Mouse (Mus musculus) MEL (cell line): Measurements from ENCODE around the gene Syt1. TPM values are rescaled to one million over a fixed set of nuclear protein-coding genes. Genes with fewer than 3 reads are reported as not detected.

Experiments
- DNase-seq: peaks from one replicate; pipeline ENCODE4 v3.0.0; 2011; ENCODE audit warnings: low read depth, low spot score
- H3K27ac ChIP-seq: 2 replicates; pipeline ENCODE4 v1.5.1; 2012; ENCODE audit warnings: low read depth, mild to moderate bottlenecking, control low read depth, low read length, moderate library complexity; ENCODE audit not compliant: control insufficient read depth
- H3K27me3 ChIP-seq, 2 experiments: fragments of 150-350 bp in 1 of 2; sonication (generic) in 1 of 2; 2 replicates each; pipeline ENCODE4 v1.6.1; 2012; ENCODE audit warnings: low read length in 2 of 2, mild to moderate bottlenecking in 2 of 2, improper control_type of control experiment in 1 of 2, moderate library complexity in 1 of 2; ENCODE audit not compliant: insufficient read depth in 2 of 2, control insufficient read depth in 1 of 2
- H3K36me3 ChIP-seq, 2 experiments: 2 replicates each; pipeline ENCODE4 v1.6.1; 2012 to 2014; ENCODE audit warnings: low read length in 2 of 2, improper control_type of control experiment in 1 of 2, inconsistent platforms in 1 of 2, mild to moderate bottlenecking in 1 of 2; ENCODE audit not compliant: insufficient read depth in 2 of 2, control insufficient read depth in 1 of 2
- H3K4me1 ChIP-seq, 2 experiments: fragments of 150-350 bp in 1 of 2; sonication (generic) in 1 of 2; 2 replicates each; pipeline ENCODE4 v1.6.1; 2012; ENCODE audit warnings: low read length in 2 of 2, improper control_type of control experiment in 1 of 2, mild to moderate bottlenecking in 1 of 2; ENCODE audit not compliant: insufficient read depth in 2 of 2, control insufficient read depth in 1 of 2
- H3K4me3 ChIP-seq, 2 experiments: fragments of 150-350 bp in 1 of 2; sonication (generic) in 1 of 2; 2 replicates each; pipeline ENCODE4 v1.5.1; 2012; ENCODE audit warnings: low read depth in 2 of 2, low read length in 2 of 2, mild to moderate bottlenecking in 2 of 2, moderate library complexity in 2 of 2, control low read depth in 1 of 2, improper control_type of control experiment in 1 of 2; ENCODE audit not compliant: control insufficient read depth in 1 of 2, insufficient read depth in 1 of 2
- H3K79me2 ChIP-seq: 2 replicates; pipeline ENCODE4 v1.6.1; 2012; ENCODE audit warnings: mild to moderate bottlenecking, low read length, moderate library complexity; ENCODE audit not compliant: control insufficient read depth, poor library complexity, insufficient read depth
- H3K9ac ChIP-seq: 2 replicates; pipeline ENCODE4 v1.6.1; 2012; ENCODE audit warnings: low read depth, mild to moderate bottlenecking, control low read depth, low read length, moderate library complexity; ENCODE audit not compliant: control insufficient read depth, poor library complexity, severe bottlenecking
- H3K9me3 ChIP-seq: fragments of 150-350 bp; sonication (generic); replicated peaks from 2 replicates; pipeline ENCODE4 v1.6.1; 2012; ENCODE audit warnings: mild to moderate bottlenecking, low read length, improper control_type of control experiment, moderate library complexity; ENCODE audit not compliant: insufficient read depth
- CTCF ChIP-seq, 3 experiments: IDR thresholded peaks in 2 of 3; conservative IDR thresholded peaks in 1 of 3; 2 replicates each; pipeline ENCODE4 v1.5.1; 2011 to 2012; ENCODE audit warnings: low read length in 3 of 3, low read depth in 2 of 3, mild to moderate bottlenecking in 2 of 3, improper control_type of control experiment in 1 of 3, inconsistent platforms in 1 of 3, mixed read lengths in 1 of 3, moderate library complexity in 1 of 3; ENCODE audit not compliant: control insufficient read depth in 1 of 3, insufficient read depth in 1 of 3, poor library complexity in 1 of 3, severe bottlenecking in 1 of 3
- E2F4 ChIP-seq: IDR thresholded peaks from 2 replicates; pipeline ENCODE4 v1.6.1; 2011; ENCODE audit warnings: low read depth, low read length, improper control_type of control experiment, borderline replicate concordance
- ELF1 ChIP-seq: IDR thresholded peaks from 2 replicates; pipeline ENCODE4 v1.6.1; 2014; ENCODE audit warnings: low read depth, mild to moderate bottlenecking, inconsistent platforms, low read length, improper control_type of control experiment, moderate library complexity
- EP300 ChIP-seq, 2 experiments: IDR thresholded peaks; 2 replicates each; pipeline ENCODE4 v1.6.1; 2011; ENCODE audit warnings: improper control_type of control experiment in 2 of 2, low read length in 2 of 2, low read depth in 1 of 2, mild to moderate bottlenecking in 1 of 2
- GABPA ChIP-seq: IDR thresholded peaks from 2 replicates; pipeline ENCODE4 v1.6.1; 2012; ENCODE audit warnings: low read depth, mild to moderate bottlenecking, inconsistent platforms, low read length, improper control_type of control experiment, moderate library complexity
- JUND ChIP-seq: IDR thresholded peaks from 2 replicates; pipeline ENCODE4 v1.6.1; 2011; ENCODE audit warnings: low read depth, mild to moderate bottlenecking, improper control_type of control experiment, low read length
- MAX ChIP-seq: IDR thresholded peaks from 2 replicates; pipeline ENCODE4 v1.6.1; 2011; ENCODE audit warnings: low read length, improper control_type of control experiment
- MEF2A ChIP-seq: IDR thresholded peaks from 2 replicates; pipeline ENCODE4 v1.6.1; 2014; ENCODE audit warnings: low read depth, mild to moderate bottlenecking, inconsistent platforms, low read length, improper control_type of control experiment; ENCODE audit not compliant: poor library complexity, insufficient replicate concordance, severe bottlenecking; ENCODE audit errors: extremely low read depth
- MXI1 ChIP-seq: IDR thresholded peaks from 2 replicates; pipeline ENCODE4 v1.6.1; 2011; ENCODE audit warnings: mild to moderate bottlenecking, low read depth, low read length, improper control_type of control experiment
- MYC ChIP-seq: IDR thresholded peaks from 2 replicates; pipeline ENCODE4 v1.6.1; 2011; ENCODE audit warnings: low read depth, mild to moderate bottlenecking, low read length, improper control_type of control experiment, moderate library complexity
- POLR2AphosphoS5 ChIP-seq: IDR thresholded peaks from 2 replicates; pipeline ENCODE4 v1.6.1; 2012; ENCODE audit warnings: low read depth, borderline replicate concordance, mild to moderate bottlenecking, inconsistent platforms, low read length, moderate library complexity, mixed read lengths
- RAD21 ChIP-seq: IDR thresholded peaks from 2 replicates; pipeline ENCODE4 v1.6.1; 2011; ENCODE audit warnings: mild to moderate bottlenecking, low read depth, low read length, improper control_type of control experiment
- RCOR1 ChIP-seq: IDR thresholded peaks from 2 replicates; pipeline ENCODE4 v1.6.1; 2012; ENCODE audit warnings: low read depth, mild to moderate bottlenecking, inconsistent platforms, low read length, improper control_type of control experiment
- SIN3A ChIP-seq: IDR thresholded peaks from 2 replicates; pipeline ENCODE4 v1.6.1; 2012; ENCODE audit warnings: low read length, improper control_type of control experiment, inconsistent platforms
- SMC3 ChIP-seq: IDR thresholded peaks from 2 replicates; pipeline ENCODE4 v1.6.1; 2011; ENCODE audit warnings: low read depth, low read length, improper control_type of control experiment
- TAL1 ChIP-seq: IDR thresholded peaks from 2 replicates; pipeline ENCODE4 v1.6.1; 2012; ENCODE audit warnings: mild to moderate bottlenecking, inconsistent platforms, low read length, moderate library complexity, mixed read lengths
- TBP ChIP-seq: IDR thresholded peaks from 2 replicates; pipeline ENCODE4 v1.8.0; 2011; ENCODE audit warnings: low read depth, low read length, improper control_type of control experiment
- TCF12 ChIP-seq: IDR thresholded peaks from 2 replicates; pipeline ENCODE4 v1.6.1; 2014; ENCODE audit warnings: low read depth, mild to moderate bottlenecking, inconsistent platforms, low read length, improper control_type of control experiment, moderate library complexity
- USF2 ChIP-seq, 2 experiments: IDR thresholded peaks; 2 replicates each; pipeline ENCODE4 v1.6.1; 2011 to 2012; ENCODE audit warnings: improper control_type of control experiment in 2 of 2, low read length in 2 of 2, borderline replicate concordance in 1 of 2, inconsistent platforms in 1 of 2, low read depth in 1 of 2, mild to moderate bottlenecking in 1 of 2; ENCODE audit not compliant: insufficient read depth in 1 of 2
- ZMIZ1 ChIP-seq: IDR thresholded peaks from 2 replicates; pipeline ENCODE4 v1.6.1; 2012; ENCODE audit warnings: low read depth, mild to moderate bottlenecking, inconsistent platforms, low read length, improper control_type of control experiment, moderate library complexity
- ZNF384 ChIP-seq: IDR thresholded peaks from 2 replicates; pipeline ENCODE4 v1.6.1; 2012; ENCODE audit warnings: low read depth, mild to moderate bottlenecking, inconsistent platforms, low read length, improper control_type of control experiment
- polyA plus RNA-seq, 2 experiments: library from polyadenylated mRNA; stranded (reverse) in 1 of 2; unstranded in 1 of 2; fragments of >175 nt in 1 of 2; fragments of >200 nt in 1 of 2; gene quantifications; 2 replicates each; pipeline versions ENCODE4 v1.2.1 to v1.2.4; 2012; ENCODE audit warnings: low replicate concordance in 2 of 2, low read depth in 1 of 2; ENCODE audit not compliant: insufficient read length in 2 of 2, insufficient read depth in 1 of 2, missing spikeins in 1 of 2
- total RNA-seq: library from RNA; depleted of rRNA; stranded (reverse); fragments of 300-350 nt; gene quantifications from 2 replicates; pipeline ENCODE4 v1.2.3, GENCODE M21; 2012

The Syt1 gene
- total and polyA plus RNA-seq, 3 experiments: not detected

DNA sequence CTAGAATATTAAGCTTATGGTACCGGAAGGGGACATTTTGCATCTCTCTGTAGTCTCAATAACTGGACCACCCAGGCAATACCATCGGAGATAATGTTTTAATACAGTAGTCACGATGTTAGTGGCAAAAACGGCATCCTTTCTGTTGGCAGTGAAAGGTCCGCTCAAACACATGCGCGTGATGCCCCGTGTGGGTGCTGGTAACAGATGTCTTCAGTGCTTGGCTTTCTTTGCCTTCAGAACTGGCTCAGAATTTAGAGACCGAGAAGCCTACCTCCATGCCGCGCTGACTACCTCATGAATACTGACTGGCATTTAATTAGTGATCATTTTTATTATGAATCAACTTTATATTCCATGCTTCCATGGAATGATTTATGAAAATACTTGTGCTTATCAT is 355.7 kb downstream of the Syt1 start:
- H3K27me3 ChIP-seq: no peaks in the 10 kb centered on the region
- no peak for DNase-seq
- TF ChIP-seq MAX: no peak
- no peak for TF ChIP-seq MEF2A
- TF ChIP-seq TCF12: no peak
- TF ChIP-seq USF2 (IDR thresholded peaks at IDR 0.05; ENCODE audit: borderline replicate concordance in 1 of 2, insufficient read depth in 1 of 2, low read depth in 1 of 2, low read length in 2 of 2): no peak
- no peak for TF ChIP-seq SIN3A
- TF ChIP-seq MXI1: no peak
- no peak for TF ChIP-seq TAL1
- no peak for TF ChIP-seq RCOR1
- no peak for TF ChIP-seq CTCF (IDR thresholded peaks at IDR 0.05 in 2 of 3, conservative IDR thresholded peaks at IDR 0.05 in 1 of 3; ENCODE audit: control insufficient read depth in 1 of 3, insufficient read depth in 1 of 3, low read depth in 2 of 3, low read length in 3 of 3, poor library complexity in 1 of 3, severe bottlenecking in 1 of 3)
- TF ChIP-seq ZNF384: no peak
- no peak for TF ChIP-seq MYC
- TF ChIP-seq RAD21: no peak
- no peak for TF ChIP-seq TBP
- TF ChIP-seq POLR2AphosphoS5: no peak
- no peaks in the 10 kb centered on the region for H3K4me1 ChIP-seq
- no peaks in the 10 kb centered on the region for H3K36me3 ChIP-seq
- no peak overlapping the region for H3K27ac ChIP-seq
- no peak overlapping the region for H3K9ac ChIP-seq
- H3K9me3 ChIP-seq: no peaks in the 10 kb centered on the region
- no peaks in the 10 kb centered on the region for H3K79me2 ChIP-seq
- no peak overlapping the region for H3K4me3 ChIP-seq

- Histone ChIP-seq H3K4me1 (no peaks in the 10 kb centered on the region), H3K27ac (no peak overlapping the region), H3K4me3 (no peak overlapping the region), H3K27me3 (no peaks in the 10 kb centered on the region), H3K36me3 (no peaks in the 10 kb centered on the region), H3K9ac (no peak overlapping the region), H3K9me3 (no peaks in the 10 kb centered on the region), H3K79me2 (no peaks in the 10 kb centered on the region)
- no peak for DNase-seq
- TF ChIP-seq EP300 (IDR thresholded peaks at IDR 0.05; ENCODE audit: low read depth in 1 of 2, low read length in 2 of 2): no peak
- no peak for TF ChIP-seq GABPA
- no peak for TF ChIP-seq ZMIZ1
- TF ChIP-seq E2F4: no peak
- TF ChIP-seq TCF12: no peak
- TF ChIP-seq RAD21: no peak
- TF ChIP-seq RCOR1: no peak
- TF ChIP-seq SMC3: no peak
- no peak for TF ChIP-seq JUND
- TF ChIP-seq ELF1: no peak
Observed at GRCm38 (mm10) chr10:108652831-108653230, 358.0 kb downstream of the Syt1 start.
